Mouse (Mus musculus): Measurements from ENCODE around the gene Slc31a1. TPM values are rescaled to one million over a fixed set of nuclear protein-coding genes. Genes with fewer than 3 reads are reported as not detected.

Gene Slc31a1
- total RNA-seq, 2 experiments from 2014 or later, result 10.7 to 11.3 TPM

GRCm38 (mm10) chr4:62440986-62441385 lies 80.5 kb downstream of the Slc31a1 start:
- no peak for DNase-seq (ENCODE audit: low spot score in 2 of 2)

Other genes with a start within 250 kb of the Slc31a1 start
- gene Mup21, start 209.9 kb upstream of the Slc31a1 start, total RNA-seq (2021), result not detected
- 10 to 100 TPM; 21.4 to 21.7 TPM for gene Zfp37, start 129.7 kb upstream of the Slc31a1 start, total RNA-seq (2021)
- gene Slc31a2, start 98.2 kb upstream of the Slc31a1 start, total RNA-seq (2021), result 1 to 10 TPM; 8.5 to 8.7 TPM
- gene Fkbp15, start 179 bp upstream of the Slc31a1 start, total RNA-seq (2021), result 10 to 100 TPM; 32.8 to 33.2 TPM
- gene Cdc26, start 47.9 kb downstream of the Slc31a1 start, total RNA-seq (2021), result 10 to 100 TPM; 47.9 to 49.7 TPM
- 10 to 100 TPM; 13.0 to 14.2 TPM for gene Prpf4, start 48.1 kb downstream of the Slc31a1 start, total RNA-seq (2021)
- gene Rnf183, start 74.5 kb downstream of the Slc31a1 start, total RNA-seq (2021), result not detected
- gene Wdr31, start 110.2 kb downstream of the Slc31a1 start, total RNA-seq (2021), result 1 to 10 TPM; 8.5 to 8.7 TPM
- under 1 TPM; 0.28 to 0.40 TPM for gene Bspry, start 119.3 kb downstream of the Slc31a1 start, total RNA-seq (2021)
- 1 to 10 TPM; 8.9 to 9.0 TPM for gene Hdhd3, start 142.7 kb downstream of the Slc31a1 start, total RNA-seq (2021)
- gene Alad, start 159.2 kb downstream of the Slc31a1 start, total RNA-seq (2021), result 10 to 100 TPM; 36.4 to 41.0 TPM
- 10 to 100 TPM; 23.4 to 23.9 TPM for gene Pole3, start 164.3 kb downstream of the Slc31a1 start, total RNA-seq (2021)
- gene 4933430I17Rik, start 164.6 kb downstream of the Slc31a1 start, total RNA-seq (2021), result under 1 TPM; 0.46 to 0.80 TPM
- 10 to 100 TPM; 25.7 TPM for gene Rgs3, start 199.1 kb downstream of the Slc31a1 start, total RNA-seq (2021)

Measured in left cerebral cortex, adult 18-20 months (tissue).